In genomic region chr2:167503253-167503895, GRCm38 (mm10) we compare ENCODE assay signal across 7 mouse cellular contexts. TPM values are rescaled to one million over a fixed set of nuclear protein-coding genes. Genes with fewer than 3 reads are reported as not detected.
DNase-seq lines count a peak whose midpoint lies in the region; ATAC-seq and TF ChIP-seq lines count a peak whose summit lies in the region.

No protein-coding gene starts in this region.

- H3K4me3 ChIP-seq in cortical plate, adult 2 months (ENCODE audit: insufficient read depth, low read length) = peak overlapping the region; percentile 27
- H3K4me3 ChIP-seq in midbrain, embryonic 11.5 days (ENCODE audit: low read depth, low read length) = peak overlapping the region; percentile 98

- peaks cover 5% of the 10 kb centered on the region; the same call in 1 of the 2 replicates for H3K4me1 ChIP-seq in cortical plate, adult 2 months (ENCODE audit: control insufficient read depth, insufficient read depth, low read length)
- peaks cover 16% of the 10 kb centered on the region for H3K4me1 ChIP-seq in midbrain, embryonic 11.5 days (ENCODE audit: control insufficient read depth, insufficient read depth, low read length)

- no peak for TF ChIP-seq CTCF in cortical plate, adult 2 months (IDR thresholded peaks at IDR 0.05; ENCODE audit: extremely low read depth, insufficient read depth, low read length)

- peak; percentile 87 to 89 for DNase-seq in adrenal gland, adult 18-20 months (ENCODE audit: low spot score in 2 of 2)
- peak; percentile 93 for DNase-seq in gastrocnemius, postnatal 10 days
- peak; percentile 95 for DNase-seq in induced T-regulatory cell, adult 2 months (ENCODE audit: low read depth)
- DNase-seq in left cerebral cortex, postnatal 4 days = peak; percentile 92
- DNase-seq in midbrain, embryonic 11.5 days (ENCODE audit: low spot score, missing footprints) = peak; percentile 99
- DNase-seq in skeletal muscle tissue, adult 2 months (ENCODE audit: low read depth, low spot score) = peak; percentile 69

- peak; percentile 88 for ATAC-seq in midbrain, embryonic 11.5 days (ENCODE audit: low FRiP score)

- TF ChIP-seq POLR2A in cortical plate, adult 2 months (IDR thresholded peaks at IDR 0.05; ENCODE audit: extremely low read depth, insufficient read depth, low read length) = 0 out of 2 replicates have a peak, but pooled peaks have one; percentile 39

- peak overlapping the region; percentile 98 for H3K9ac ChIP-seq in midbrain, embryonic 11.5 days (ENCODE audit: low read length)

- no peaks in the 10 kb centered on the region; the same call in 1 of the 2 replicates for H3K36me3 ChIP-seq in midbrain, embryonic 11.5 days (ENCODE audit: control insufficient read depth, insufficient read depth, low read length)

- peak overlapping the region; percentile 73 for H3K4me2 ChIP-seq in midbrain, embryonic 11.5 days

- no peaks in the 10 kb centered on the region for H3K27me3 ChIP-seq in midbrain, embryonic 11.5 days (ENCODE audit: control insufficient read depth, insufficient read depth, low read length)

- no peaks in the 10 kb centered on the region for H3K9me3 ChIP-seq in midbrain, embryonic 11.5 days (ENCODE audit: control insufficient read depth, low read length)

- intact Hi-C loops in left cerebral cortex, postnatal 4 days (cut with DNase I) = no loop called here

- under 1% methylated on average over 85 of the region's 85 CpGs for WGBS in midbrain, embryonic 11.5 days

- peak overlapping the region; percentile 58 for H3K27ac ChIP-seq in cortical plate, adult 2 months (ENCODE audit: insufficient read depth, low read length)
- H3K27ac ChIP-seq in midbrain, embryonic 11.5 days (ENCODE audit: low read depth, low read length) = peak overlapping the region; percentile 77

RNA-seq across cellular contexts. Expression of gene Spata2, which starts 10.7 kb away (rescaled TPM):
- 10 to 100 TPM; 41.1 to 42.8 TPM for total RNA-seq in adrenal gland, adult 18-20 months (2021)
- polyA plus RNA-seq in cortical plate, adult 2 months (2012; rRNA removed) = 62.9 and 63.2 TPM in 2 replicates
- 10 to 100 TPM; 14.9 to 15.6 TPM for total RNA-seq in gastrocnemius, postnatal 10 days (2021)
- total RNA-seq in left cerebral cortex, postnatal 4 days (2021) = 10 to 100 TPM; 53.5 to 58.1 TPM
- polyA plus RNA-seq in midbrain, embryonic 11.5 days (2014; fragmentation: Nextera tagmentation; extraction: Ambion mirVana) = 15.6 and 15.8 TPM in 2 replicates

RNA-seq across cellular contexts. Expression of gene Rnf114, which starts 10.9 kb away (rescaled TPM):
- total RNA-seq in adrenal gland, adult 18-20 months (2021) = 100 to 1,000 TPM in 1 of 2 experiments, 10 to 100 TPM in 1; 88.3 to 103 TPM
- 98.0 and 102 TPM in 2 replicates for polyA plus RNA-seq in cortical plate, adult 2 months (2012; rRNA removed)
- total RNA-seq in gastrocnemius, postnatal 10 days (2021) = 10 to 100 TPM; 16.8 to 18.3 TPM
- total RNA-seq in left cerebral cortex, postnatal 4 days (2021) = 10 to 100 TPM; 36.6 to 40.0 TPM
- polyA plus RNA-seq in midbrain, embryonic 11.5 days (2014; fragmentation: Nextera tagmentation; extraction: Ambion mirVana) = 140 and 150 TPM in 2 replicates

RNA-seq across cellular contexts. Expression of gene Snai1, which starts 34.6 kb away (rescaled TPM):
- 1 to 10 TPM; 6.3 to 8.8 TPM for total RNA-seq in adrenal gland, adult 18-20 months (2021)
- polyA plus RNA-seq in cortical plate, adult 2 months (2012; rRNA removed) = 1.4 and 1.8 TPM in 2 replicates
- total RNA-seq in gastrocnemius, postnatal 10 days (2021) = 1 to 10 TPM; 3.9 to 5.7 TPM
- 1 to 10 TPM; 1.1 to 1.3 TPM for total RNA-seq in left cerebral cortex, postnatal 4 days (2021)
- 18.4 and 20.8 TPM in 2 replicates for polyA plus RNA-seq in midbrain, embryonic 11.5 days (2014; fragmentation: Nextera tagmentation; extraction: Ambion mirVana)

Comparison
In these comparisons a context has a peak if more than half of its experiments do, and no peak if none do; other contexts are left out.
1. Peak in every context shown above with its lines: DNase-seq, ATAC-seq, H3K4me3 ChIP-seq and H3K27ac ChIP-seq.